Mouse (Mus musculus): Measurements from ENCODE around the gene Tymp.

GRCm38 (mm10) chr15:89377362-89377761 is 523 bp upstream of the Tymp start:
- TF ChIP-seq CTCF (IDR thresholded peaks at IDR 0.05; ENCODE audit: low read depth, low read length) (no peak), POLR2A (IDR thresholded peaks at IDR 0.05; ENCODE audit: extremely low read depth, insufficient read depth, low read length) (no peak)
